8 mouse cellular contexts compared by ENCODE assay signal in the genomic region with DNA sequence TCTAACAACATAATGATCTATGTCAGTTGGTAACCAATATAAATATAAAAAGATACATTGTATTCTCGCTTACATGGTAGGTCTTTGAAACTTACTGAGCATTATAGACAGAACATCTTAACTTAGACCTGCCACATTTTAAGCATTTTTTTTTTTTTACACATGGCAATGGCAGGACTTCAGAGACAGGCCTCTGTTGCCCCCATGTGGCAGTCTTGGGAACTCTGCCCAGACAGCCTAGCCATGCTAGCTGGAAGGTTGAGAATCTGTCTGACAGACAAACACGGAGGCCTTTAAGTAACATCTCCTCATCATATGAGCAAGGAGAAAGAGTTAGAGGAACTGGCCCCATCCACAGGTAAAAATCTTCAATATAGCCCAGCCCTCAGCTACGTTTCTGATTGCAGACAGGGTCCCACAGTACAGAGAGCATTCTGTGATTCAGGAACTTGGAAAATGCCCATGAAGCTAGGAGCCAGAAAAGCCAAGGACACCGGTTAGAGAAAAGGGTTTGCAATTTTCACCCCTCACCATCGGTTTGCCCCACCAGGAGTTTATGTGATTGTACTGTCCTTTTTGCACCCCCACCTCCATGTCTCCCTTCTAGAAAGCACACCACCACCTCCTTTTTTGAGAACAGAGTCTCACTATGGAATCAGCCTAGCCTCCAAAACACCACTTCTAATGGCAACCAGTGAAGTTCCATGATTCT. TPM values are rescaled to one million over a fixed set of nuclear protein-coding genes. Genes with fewer than 3 reads are reported as not detected.
DNase-seq lines count a peak whose midpoint lies in the region; ATAC-seq and TF ChIP-seq lines count a peak whose summit lies in the region.

No protein-coding gene starts in this region.

- no peak overlapping the region for H3K4me2 ChIP-seq in limb, embryonic 14.5 days (replicated peaks; ENCODE audit: low read depth, low read length, severe bottlenecking)
- no peak overlapping the region for H3K4me2 ChIP-seq in neural tube, embryonic 14.5 days (ENCODE audit: low read depth, low read length)

- no peaks in the 10 kb centered on the region for H3K27me3 ChIP-seq in limb, embryonic 14.5 days (ENCODE audit: control insufficient read depth, insufficient read depth, low read length)
- H3K27me3 ChIP-seq in neural tube, embryonic 14.5 days (ENCODE audit: control insufficient read depth, insufficient read depth, low read length) = no peaks in the 10 kb centered on the region

- 46% methylated on average over 5 of the region's 5 CpGs for WGBS in limb, embryonic 14.5 days
- 51% methylated on average over 5 of the region's 5 CpGs for WGBS in neural tube, embryonic 14.5 days

- no peak overlapping the region for H3K4me3 ChIP-seq in limb, embryonic 14.5 days (replicated peaks; ENCODE audit: low read length)
- H3K4me3 ChIP-seq in neural tube, embryonic 14.5 days (ENCODE audit: low read depth, low read length) = no peak overlapping the region

- H3K9ac ChIP-seq in limb, embryonic 14.5 days (ENCODE audit: low read depth, low read length, severe bottlenecking) = no peak overlapping the region
- H3K9ac ChIP-seq in neural tube, embryonic 14.5 days (replicated peaks; ENCODE audit: low read depth, low read length) = no peak overlapping the region

- H3K9me3 ChIP-seq in limb, embryonic 14.5 days (ENCODE audit: control insufficient read depth, low read length) = no peaks in the 10 kb centered on the region
- H3K9me3 ChIP-seq in neural tube, embryonic 14.5 days (ENCODE audit: control insufficient read depth, low read length) = no peaks in the 10 kb centered on the region

- ATAC-seq in limb, embryonic 14.5 days (ENCODE audit: low FRiP score, low read depth) = no peak
- ATAC-seq in neural tube, embryonic 14.5 days (ENCODE audit: low read depth) = peak; percentile 74

- peak; percentile 71 for DNase-seq in ovary, postnatal 36 days (ENCODE audit: low spot score)
- no peak for DNase-seq in ovary, adult 18-20 months (ENCODE audit: low spot score)
- DNase-seq in adrenal gland, postnatal 10 days = peak; percentile 85
- DNase-seq in frontal cortex, adult 2 months (ENCODE audit: extremely low spot score in 1 of 2, low spot score in 1 of 2) = peak; percentile 34 to 80
- peak; percentile 61 for DNase-seq in kidney, adult 9 months
- peak; percentile 60 for DNase-seq in limb, embryonic 14.5 days (ENCODE audit: low spot score)
- peak; percentile 85 for DNase-seq in thymus, postnatal 14 days

- no peaks in the 10 kb centered on the region for H3K4me1 ChIP-seq in limb, embryonic 14.5 days (ENCODE audit: control insufficient read depth, insufficient read depth, low read length)
- H3K4me1 ChIP-seq in neural tube, embryonic 14.5 days (ENCODE audit: control insufficient read depth, insufficient read depth, low read length) = no peaks in the 10 kb centered on the region

- no peak for TF ChIP-seq POLR2A in limb, embryonic 14.5 days (IDR thresholded peaks at IDR 0.05; ENCODE audit: borderline replicate concordance, extremely low read depth, insufficient read depth, insufficient read length)

- H3K36me3 ChIP-seq in limb, embryonic 14.5 days (ENCODE audit: control insufficient read depth, insufficient read depth, low read length) = no peaks in the 10 kb centered on the region
- H3K36me3 ChIP-seq in neural tube, embryonic 14.5 days (ENCODE audit: control insufficient read depth, insufficient read depth, low read length) = no peaks in the 10 kb centered on the region

- no peak overlapping the region for H3K27ac ChIP-seq in limb, embryonic 14.5 days (replicated peaks; ENCODE audit: low read depth, low read length)
- no peak overlapping the region for H3K27ac ChIP-seq in neural tube, embryonic 14.5 days (ENCODE audit: low read depth, low read length)

RNA-seq across cellular contexts. Expression of a gene that starts 19.2 kb away (rescaled TPM):
- total RNA-seq in adrenal gland, postnatal 10 days (2021) = under 1 TPM; 0.21 to 0.24 TPM
- 2.7 and 3.2 TPM in 2 replicates for polyA plus RNA-seq in frontal cortex, adult 2 months (2012; rRNA removed)
- polyA plus RNA-seq in limb, embryonic 14.5 days (2012; rRNA removed) = 0.16 and 0.19 TPM in 2 replicates
- polyA plus RNA-seq in limb, embryonic 14.5 days (2014; fragmentation: Nextera tagmentation; extraction: Ambion mirVana) = 0.10 and 0.14 TPM in 2 replicates
- not detected in 2 replicates for polyA plus RNA-seq in neural tube, embryonic 14.5 days (2014; fragmentation: Nextera tagmentation; extraction: Ambion mirVana)

RNA-seq across cellular contexts. Expression of a gene that starts 49.1 kb away (rescaled TPM):
- total RNA-seq in adrenal gland, postnatal 10 days (2021) = 10 to 100 TPM in 1 of 2 experiments, 1 to 10 TPM in 1; 8.3 to 10.3 TPM
- 3.0 TPM in 2 replicates for polyA plus RNA-seq in frontal cortex, adult 2 months (2012; rRNA removed)
- 3.5 and 5.4 TPM in 2 replicates for polyA plus RNA-seq in limb, embryonic 14.5 days (2012; rRNA removed)
- 3.8 and 3.9 TPM in 2 replicates for polyA plus RNA-seq in limb, embryonic 14.5 days (2014; fragmentation: Nextera tagmentation; extraction: Ambion mirVana)
- 3.6 and 4.6 TPM in 2 replicates for polyA plus RNA-seq in neural tube, embryonic 14.5 days (2014; fragmentation: Nextera tagmentation; extraction: Ambion mirVana)
